Mouse (Mus musculus) mouse trophoblast stem cell (cell line): Measurements from ENCODE around the gene Gm37240.

Experiments
- in situ Hi-C, 2 experiments: fragments of 300-500 bp; cut with MseI, MboI; formaldehyde crosslinking; loops; 2 replicates in 1 of 2; 3 replicates in 1 of 2; pipeline ENCODE4 v1.15.1; 2025

Gm37240 gene

GRCm38 (mm10) chr3:85635591-85635990, 251.7 kb downstream of the Gm37240 start:
- in situ Hi-C loops = no loop called here

- in situ Hi-C loops = no loop called here
Measured at GRCm38 (mm10) chr3:85635126-85635419, 252.2 kb downstream of the Gm37240 start.

GRCm38 (mm10) chr3:85634389-85635125, 252.8 kb downstream of the Gm37240 start:
- in situ Hi-C loops = no loop called here

GRCm38 (mm10) chr3:85633733-85634132, 253.6 kb downstream of the Gm37240 start:
- in situ Hi-C loops = no loop called here

GRCm38 (mm10) chr3:85629895-85630510, 257.3 kb downstream of the Gm37240 start:
- in situ Hi-C loops = no loop called here

GRCm38 (mm10) chr3:85619751-85620150, 267.6 kb downstream of the Gm37240 start:
- in situ Hi-C loops = no loop called here

- in situ Hi-C loops = no loop called here
Measured at GRCm38 (mm10) chr3:85619345-85619744, 268.0 kb downstream of the Gm37240 start.

- in situ Hi-C loops = no loop called here
Measured at GRCm38 (mm10) chr3:85618885-85619284, 268.4 kb downstream of the Gm37240 start.

- in situ Hi-C loops = no loop called here
Measured at GRCm38 (mm10) chr3:85616389-85616788, 270.9 kb downstream of the Gm37240 start.

GRCm38 (mm10) chr3:85607753-85608152, 279.6 kb downstream of the Gm37240 start:
- in situ Hi-C loops = no loop called here

GRCm38 (mm10) chr3:85606912-85607311, 280.4 kb downstream of the Gm37240 start:
- in situ Hi-C loops = no loop called here

GRCm38 (mm10) chr3:85603811-85604210, 283.5 kb downstream of the Gm37240 start:
- in situ Hi-C loops = no loop called here

- in situ Hi-C loops = no loop called here
Measured at GRCm38 (mm10) chr3:85601841-85602305, 285.4 kb downstream of the Gm37240 start.

GRCm38 (mm10) chr3:85599526-85599925, 287.8 kb downstream of the Gm37240 start:
- in situ Hi-C loops = no loop called here

- in situ Hi-C loops = no loop called here
Measured at GRCm38 (mm10) chr3:85594452-85594851, 292.9 kb downstream of the Gm37240 start.

- in situ Hi-C loops = no loop called here
Measured at GRCm38 (mm10) chr3:85592640-85593252, 294.6 kb downstream of the Gm37240 start.

- in situ Hi-C loops = no loop called here
Measured at GRCm38 (mm10) chr3:85592067-85592466, 295.3 kb downstream of the Gm37240 start.

GRCm38 (mm10) chr3:85590090-85590754, 297.1 kb downstream of the Gm37240 start:
- in situ Hi-C loops = no loop called here

- in situ Hi-C loops = no loop called here
Measured at GRCm38 (mm10) chr3:85588701-85589100, 298.6 kb downstream of the Gm37240 start.

GRCm38 (mm10) chr3:85584966-85585365, 302.4 kb downstream of the Gm37240 start:
- in situ Hi-C loops = no loop called here

- in situ Hi-C loops = no loop called here
Measured at GRCm38 (mm10) chr3:85583194-85583593, 304.1 kb downstream of the Gm37240 start.

- in situ Hi-C loops = no loop called here
Measured at GRCm38 (mm10) chr3:85582726-85583125, 304.6 kb downstream of the Gm37240 start.
